Mouse (Mus musculus): ENCODE measurements at regions not wholly inside any gene's neighbourhood (a gene's known extent, or its start where the extent isn't known, plus 50 kb on each side); places are given as distances from the start of the nearest gene placed in this dataset.

GRCm38 (mm10) chr1:34750061-34751054, 92.5 kb downstream of the Fam168b start:
- DNase-seq (ENCODE audit: extremely low spot score, low spot score): peak; percentile 31
- Histone ChIP-seq H3K27ac (peak overlapping the region; percentile 81), H3K36me3 (replicated peaks) (no peaks in the 10 kb centered on the region), H3K4me1 (peaks cover 28% of the 10 kb centered on the region), H3K27me3 (ENCODE audit: poor library complexity, severe bottlenecking) (peaks cover 75% of the 10 kb centered on the region), H3K4me3 (peak overlapping the region; percentile 77), H3K9me3 (no peaks in the 10 kb centered on the region)
- under 1% methylated on average over 102 of the region's 108 CpGs for WGBS

DNA sequence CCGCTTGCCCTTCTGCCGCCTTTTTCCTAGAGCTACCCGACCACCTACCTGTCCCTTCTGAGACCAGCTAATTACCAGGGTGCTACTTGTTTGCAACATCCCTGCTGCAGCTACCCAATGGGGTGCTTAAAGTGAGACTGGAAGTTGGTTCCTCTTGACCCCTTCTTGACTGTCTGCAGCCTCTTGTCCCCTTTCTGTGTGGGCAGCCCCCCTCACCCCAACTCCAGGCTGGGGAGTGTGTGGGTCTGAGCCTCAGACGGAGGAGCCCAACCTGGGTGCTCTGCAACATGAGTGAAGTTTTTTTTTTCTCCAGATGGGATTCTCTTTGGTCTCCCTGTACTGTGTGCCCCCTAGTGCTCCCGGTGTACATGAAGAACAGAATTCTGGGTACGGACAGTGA, 91.7 kb downstream of the Fam168b start:
- 3% methylated on average over 6 of the region's 6 CpGs for WGBS
- H3K27ac ChIP-seq: no peak overlapping the region
- H3K9me3 ChIP-seq: no peaks in the 10 kb centered on the region
- H3K36me3 ChIP-seq (replicated peaks): no peaks in the 10 kb centered on the region
- H3K4me1 ChIP-seq: peaks cover 28% of the 10 kb centered on the region
- H3K4me3 ChIP-seq: peak overlapping the region; percentile 77
- H3K27me3 ChIP-seq (ENCODE audit: poor library complexity, severe bottlenecking): peaks cover 73% of the 10 kb centered on the region
- peak; percentile 29 for DNase-seq (ENCODE audit: extremely low spot score, low spot score)

DNA sequence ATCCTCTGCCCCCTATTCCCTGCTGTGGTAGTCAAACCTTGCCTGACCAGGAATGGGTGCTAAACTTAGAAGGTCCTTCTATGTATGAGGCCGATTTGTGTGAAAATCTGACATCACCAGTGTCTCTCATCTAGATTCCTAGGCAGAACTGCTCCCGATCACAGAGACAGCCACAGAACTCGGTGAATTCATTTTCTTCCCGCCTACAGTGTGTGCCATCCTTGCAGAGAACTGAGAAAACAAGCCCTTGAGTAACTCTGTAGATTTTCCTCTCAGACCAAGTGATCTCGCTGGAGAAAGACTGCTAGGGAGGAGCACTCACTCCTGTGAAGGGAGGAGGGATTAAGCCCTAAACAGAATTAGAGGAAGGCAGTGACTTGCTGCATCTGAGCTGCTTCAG, 89.3 kb downstream of the Fam168b start:
- Histone ChIP-seq H3K36me3 (replicated peaks) (no peaks in the 10 kb centered on the region), H3K4me1 (peaks cover 28% of the 10 kb centered on the region), H3K27ac (no peak overlapping the region), H3K27me3 (ENCODE audit: poor library complexity, severe bottlenecking) (peaks cover 62% of the 10 kb centered on the region), H3K4me3 (no peak overlapping the region), H3K9me3 (no peaks in the 10 kb centered on the region)
- DNase-seq (ENCODE audit: extremely low spot score, low spot score): no peak
- WGBS: 57% methylated on average over 5 of the region's 5 CpGs

- Histone ChIP-seq H3K27ac (no peak overlapping the region), H3K27me3 (ENCODE audit: poor library complexity, severe bottlenecking) (no peaks in the 10 kb centered on the region; the same call in 1 of the 2 replicates), H3K9me3 (no peaks in the 10 kb centered on the region), H3K4me3 (no peak overlapping the region), H3K36me3 (replicated peaks) (no peaks in the 10 kb centered on the region), H3K4me1 (no peaks in the 10 kb centered on the region)
- 72% methylated on average over 4 of the region's 4 CpGs for WGBS
- DNase-seq (ENCODE audit: extremely low spot score, low spot score): no peak
Measured at GRCm38 (mm10) chr1:34760547-34760946, 82.3 kb downstream of the Fam168b start.

DNA sequence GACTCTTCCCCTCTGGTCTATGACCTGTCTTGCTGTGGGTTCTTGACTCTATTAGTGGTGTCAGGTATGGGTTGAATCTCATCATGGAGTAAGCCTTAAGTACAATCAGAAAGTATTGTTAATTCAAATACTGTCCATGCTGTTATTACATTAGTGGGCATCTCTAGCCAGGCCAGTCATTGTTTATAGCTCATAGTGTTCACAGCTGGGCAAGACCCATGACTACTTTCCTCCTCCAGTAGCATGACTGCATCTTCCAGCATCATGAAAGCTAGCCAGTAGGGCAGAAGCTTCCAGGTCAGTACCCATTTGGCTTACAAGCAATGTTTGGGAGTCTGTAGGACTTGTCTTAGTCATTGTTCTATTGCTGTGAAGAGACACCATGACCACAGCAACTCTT, 81.4 kb downstream of the Fam168b start:
- Histone ChIP-seq H3K9me3 (no peaks in the 10 kb centered on the region), H3K4me3 (no peak overlapping the region), H3K4me1 (no peaks in the 10 kb centered on the region), H3K27ac (no peak overlapping the region), H3K36me3 (replicated peaks) (no peaks in the 10 kb centered on the region), H3K27me3 (ENCODE audit: poor library complexity, severe bottlenecking) (no peaks in the 10 kb centered on the region)
- no peak for DNase-seq (ENCODE audit: extremely low spot score, low spot score)

DNA sequence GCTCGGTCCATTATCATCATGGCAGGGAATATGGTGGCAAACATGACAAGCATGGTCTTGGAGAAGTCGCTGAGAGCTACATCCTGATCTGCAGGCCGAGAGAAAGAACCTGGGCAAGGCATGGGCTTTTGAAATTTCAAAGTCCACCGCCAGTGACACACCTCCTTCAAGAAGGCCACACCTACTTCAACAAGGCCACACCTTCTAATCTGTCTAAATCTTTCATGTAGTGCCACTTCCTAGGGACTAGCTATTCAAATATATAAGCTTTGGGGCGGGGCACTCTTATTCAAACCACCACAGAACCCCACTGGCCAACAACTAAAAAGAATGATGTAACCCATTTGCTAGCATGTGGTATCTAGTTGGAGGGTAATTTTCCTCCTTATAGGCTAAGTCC, 81.0 kb downstream of the Fam168b start:
- Histone ChIP-seq H3K27ac (no peak overlapping the region), H3K4me1 (no peaks in the 10 kb centered on the region), H3K36me3 (replicated peaks) (no peaks in the 10 kb centered on the region), H3K4me3 (no peak overlapping the region), H3K27me3 (ENCODE audit: poor library complexity, severe bottlenecking) (no peaks in the 10 kb centered on the region), H3K9me3 (no peaks in the 10 kb centered on the region)
- DNase-seq (ENCODE audit: extremely low spot score, low spot score): no peak
- 87% methylated on average over 5 of the region's 5 CpGs for WGBS
